Mouse (Mus musculus): Measurements from ENCODE around the gene Tubgcp2.

- TF ChIP-seq CTCF (IDR thresholded peaks at IDR 0.05; ENCODE audit: low read depth) (no peak), EP300 (IDR thresholded peaks at IDR 0.05; ENCODE audit: low read depth) (no peak)
These were observed at the start of gene Tubgcp2, which contains the start of gene Zfp511 for GRCm38 (mm10) chr7:140036281-140037170.
